16 mouse cellular contexts compared by ENCODE assay signal in the genomic region with DNA sequence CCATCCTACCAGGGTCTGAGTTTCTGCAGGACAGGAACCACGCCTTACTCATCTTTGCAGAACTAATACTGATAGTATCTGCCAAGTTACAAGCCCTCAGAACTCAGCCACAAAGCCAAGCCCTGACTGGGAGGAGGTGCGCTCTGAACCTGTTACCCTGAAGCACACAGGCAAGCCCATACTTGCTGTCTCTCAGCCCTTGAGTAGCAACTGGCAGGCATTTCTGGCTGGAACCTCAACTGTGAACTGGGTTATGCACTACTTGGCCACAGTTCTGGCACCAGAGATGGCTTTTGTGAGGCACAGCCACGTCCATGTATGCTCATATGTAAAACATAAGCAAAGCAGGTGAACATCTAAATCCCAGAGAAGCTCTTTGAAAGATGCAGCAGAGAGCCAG.
"Had no signal": no experiment of that assay in that cellular context is flagged by ENCODE, and none has a peak within 500 bp of the region (broad histone marks: within the 10 kb centered on the region; RNA-seq: fewer than 3 reads in every experiment).

No protein-coding gene starts in this region.

- H3K9me3 ChIP-seq: midbrain, embryonic 13.5 days had no signal

- H3K4me3 ChIP-seq: layer of hippocampus, adult 2 months; left cerebral cortex, adult 2 months; midbrain, embryonic 13.5 days had no signal

- H3K36me3 ChIP-seq: midbrain, embryonic 13.5 days had no signal

- H3K4me2 ChIP-seq: lung, embryonic 14.5 days; midbrain, embryonic 13.5 days had no signal

- DNase-seq: kidney, adult 2 months; kidney, postnatal 25 days; layer of hippocampus, adult 9-11 months; liver, postnatal 0 days; lung, embryonic 14.5 days; right cerebral cortex, postnatal 4 days; thymus, postnatal 25 days had no signal

- H3K27ac ChIP-seq: kidney, postnatal 0 days; layer of hippocampus, adult 2 months; left cerebral cortex, adult 2 months; liver, embryonic 14.5 days; macrophage; midbrain, embryonic 13.5 days had no signal

- H3K27me3 ChIP-seq: midbrain, embryonic 13.5 days had no signal

- ATAC-seq: inflammation-experienced regulatory T-cells, adult 6 months; intestine, postnatal 0 days; liver, postnatal 0 days; lung, postnatal 0 days; midbrain, embryonic 13.5 days had no signal

- H3K4me1 ChIP-seq: midbrain, embryonic 13.5 days had no signal

- H3K9ac ChIP-seq: liver, embryonic 14.5 days; liver, postnatal 0 days; lung, embryonic 14.5 days; midbrain, embryonic 13.5 days had no signal
